Mouse (Mus musculus) myocyte (in vitro differentiated cells): Measurements from ENCODE around the gene Cybrd1. TPM values are rescaled to one million over a fixed set of nuclear protein-coding genes. Genes with fewer than 3 reads are reported as not detected.

Experiments used
- H3K27me3 ChIP-seq: one replicate; pipeline ENCODE4 v1.6.1; 2011; ENCODE audit not compliant: control insufficient read depth, insufficient read depth, insufficient read length
- H3K36me3 ChIP-seq: one replicate; pipeline ENCODE4 v1.6.1; 2011; ENCODE audit not compliant: control insufficient read depth, insufficient read depth
- H3K4me2 ChIP-seq: one replicate; pipeline ENCODE4 v1.6.1; 2011; ENCODE audit warnings: low read depth, control low read depth
- H3K4me3 ChIP-seq: one replicate; pipeline ENCODE4 v1.5.1; 2011; ENCODE audit warnings: mild to moderate bottlenecking, control low read depth, moderate library complexity
- H3K79me2 ChIP-seq: one replicate; pipeline ENCODE4 v1.6.1; 2011; ENCODE audit not compliant: control insufficient read depth, insufficient read depth
- H3ac ChIP-seq: one replicate; pipeline ENCODE4 v1.6.1; 2011; ENCODE audit not compliant: control insufficient read depth, insufficient read length
- CEBPB ChIP-seq: IDR thresholded peaks from 2 replicates; pipeline ENCODE4 v1.6.1; 2011; ENCODE audit warnings: mild to moderate bottlenecking, moderate library complexity; ENCODE audit not compliant: poor library complexity, insufficient read depth, severe bottlenecking
- E2F4 ChIP-seq: IDR thresholded peaks from one replicate; pipeline ENCODE4 v1.6.1; 2011; ENCODE audit warnings: mild to moderate bottlenecking, control low read depth, moderate library complexity; ENCODE audit not compliant: insufficient read depth
- MAX ChIP-seq: IDR thresholded peaks from one replicate; pipeline ENCODE4 v1.6.1; 2011; ENCODE audit warnings: low read depth, mild to moderate bottlenecking, control low read depth
- MYOG ChIP-seq, 3 experiments: IDR thresholded peaks; one replicate each; pipeline ENCODE4 v1.6.1; 2011; ENCODE audit warnings: control low read depth in 2 of 3, low read depth in 2 of 3, mild to moderate bottlenecking in 2 of 3; ENCODE audit not compliant: insufficient read length in 2 of 3, control insufficient read depth in 1 of 3, insufficient read depth in 1 of 3
- POLR2A ChIP-seq: IDR thresholded peaks from one replicate; pipeline ENCODE4 v1.6.1; 2011; ENCODE audit warnings: low read depth, mild to moderate bottlenecking, control low read depth, moderate library complexity; ENCODE audit not compliant: insufficient read length
- POLR2AphosphoS2 ChIP-seq: IDR thresholded peaks from one replicate; pipeline ENCODE4 v1.6.1; 2011; ENCODE audit warnings: low read depth, control low read depth; ENCODE audit not compliant: insufficient read length
- REST ChIP-seq: IDR thresholded peaks from one replicate; pipeline ENCODE4 v1.6.1; 2011; ENCODE audit warnings: mild to moderate bottlenecking, control low read depth, moderate library complexity; ENCODE audit not compliant: insufficient read depth, insufficient read length
- SRF ChIP-seq: IDR thresholded peaks from one replicate; pipeline ENCODE4 v1.6.1; 2011; ENCODE audit warnings: low read depth; ENCODE audit not compliant: control insufficient read depth, insufficient read length
- TCF12 ChIP-seq: IDR thresholded peaks from one replicate; pipeline ENCODE4 v1.6.1; 2011; ENCODE audit warnings: mild to moderate bottlenecking, control low read depth; ENCODE audit not compliant: poor library complexity, insufficient read depth, severe bottlenecking
- TCF3 ChIP-seq: IDR thresholded peaks from one replicate; pipeline ENCODE4 v1.6.1; 2011; ENCODE audit warnings: low read depth, control low read depth; ENCODE audit not compliant: insufficient read length
- USF1 ChIP-seq: IDR thresholded peaks from one replicate; pipeline ENCODE4 v1.6.1; 2011; ENCODE audit warnings: low read depth, mild to moderate bottlenecking, control low read depth, moderate library complexity
- polyA plus RNA-seq: library from polyadenylated mRNA; unstranded; fragments of >200 nt; fragmentation: generic; extraction: Trizol; gene quantifications from one replicate; pipeline ENCODE4 v1.2.1, GENCODE M21; 2012; ENCODE audit warnings: missing spikeins

The Cybrd1 gene
- polyA plus RNA-seq, 1 experiment = 0.02 TPM

DNA sequence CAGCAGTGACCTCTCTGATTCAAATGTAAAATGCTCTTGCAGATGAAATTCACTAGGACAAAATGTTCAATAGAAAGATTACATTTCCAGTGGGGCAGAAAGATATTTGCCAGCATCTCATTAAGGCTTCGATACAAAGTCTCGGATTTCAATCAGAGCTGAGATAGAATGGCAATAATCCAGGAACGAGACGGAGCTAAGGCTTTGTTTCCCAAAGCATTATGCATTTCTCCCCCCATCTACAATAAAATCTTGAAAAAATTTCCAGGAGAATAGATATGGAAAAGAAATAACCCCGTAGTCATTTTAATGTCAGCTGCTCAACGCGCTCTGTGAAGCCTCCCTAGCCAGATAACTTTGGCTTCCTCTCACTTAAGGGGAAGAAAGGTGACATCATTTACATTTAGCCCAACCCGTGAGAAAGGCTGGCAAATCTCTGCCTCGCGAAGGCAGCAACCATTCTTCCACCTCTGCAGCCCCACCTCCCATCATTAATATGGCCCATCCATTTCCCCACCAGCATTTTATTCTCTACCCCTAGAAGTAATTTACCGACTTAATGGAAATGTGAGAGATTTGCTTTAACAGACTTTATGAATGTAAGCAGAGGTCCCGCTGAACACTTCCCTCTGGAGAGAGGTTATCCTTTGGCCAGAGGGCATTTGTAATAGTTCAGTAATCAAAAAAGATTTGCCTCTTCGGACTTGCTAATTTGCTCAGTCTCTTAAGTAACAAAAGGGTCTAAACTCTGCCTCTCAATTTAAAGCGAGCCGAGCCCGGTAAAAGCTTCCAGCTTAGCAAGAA, 73.9 kb downstream of the Cybrd1 start:
- Histone ChIP-seq H3K79me2 (no peaks in the 10 kb centered on the region), H3K4me3 (no peak overlapping the region), H3K36me3 (no peaks in the 10 kb centered on the region), H3K27me3 (peaks cover 5% of the 10 kb centered on the region), H3K4me2 (no peak overlapping the region), H3ac (no peak overlapping the region)
- no peak for TF ChIP-seq POLR2AphosphoS2
- no peak for TF ChIP-seq TCF3
- no peak for TF ChIP-seq USF1
- TF ChIP-seq E2F4 = no peak
- no peak for TF ChIP-seq TCF12
- no peak for TF ChIP-seq MAX
- TF ChIP-seq MYOG (IDR thresholded peaks at IDR 0.05; ENCODE audit: control insufficient read depth in 1 of 3, insufficient read depth in 1 of 3, insufficient read length in 2 of 3, low read depth in 2 of 3) = no peak
- no peak for TF ChIP-seq CEBPB
- no peak for TF ChIP-seq POLR2A
- TF ChIP-seq REST = no peak
- TF ChIP-seq SRF = no peak

DNA sequence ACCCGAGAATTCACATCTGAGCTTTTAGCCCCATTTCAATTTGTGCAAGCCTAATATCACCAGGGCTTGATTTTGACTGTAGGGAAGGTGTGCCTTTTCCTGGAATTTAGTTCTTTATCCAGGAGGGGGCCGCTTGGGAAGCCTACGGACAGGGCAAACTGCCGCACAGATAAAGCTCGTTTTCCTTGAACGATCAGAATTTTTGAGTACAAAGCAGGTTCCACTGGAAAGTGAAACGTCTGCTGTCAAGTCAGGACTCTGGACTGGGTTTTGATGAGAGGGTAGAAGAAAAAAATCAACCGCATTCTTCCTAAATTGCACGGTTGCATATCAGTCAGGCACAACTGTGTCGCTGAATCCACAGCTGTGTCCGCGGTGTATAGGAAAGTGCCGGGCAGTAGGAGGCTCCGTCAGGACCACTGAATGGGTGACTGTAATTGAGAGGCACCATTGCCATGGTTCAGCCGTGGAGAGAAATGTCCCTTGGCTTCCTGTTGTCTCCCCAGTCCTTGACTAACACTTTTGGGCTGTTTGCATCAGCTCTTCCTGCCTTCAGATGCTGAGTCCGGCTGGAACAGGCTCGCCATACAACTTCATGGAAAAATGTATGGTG, 74.6 kb downstream of the Cybrd1 start:
- no peaks in the 10 kb centered on the region for H3K36me3 ChIP-seq
- H3K79me2 ChIP-seq = no peaks in the 10 kb centered on the region
- peaks cover 5% of the 10 kb centered on the region for H3K27me3 ChIP-seq
- no peak overlapping the region for H3K4me3 ChIP-seq
- H3ac ChIP-seq = no peak overlapping the region
- TF ChIP-seq E2F4 (no peak), TCF12 (no peak), USF1 (no peak), TCF3 (no peak)
- no peak overlapping the region for H3K4me2 ChIP-seq

Other genes with a start within 250 kb of the Cybrd1 start
- gene Dcaf17, start 62.6 kb upstream of the Cybrd1 start, polyA plus RNA-seq = 1.9 TPM
- gene Mettl8, start 62.3 kb upstream of the Cybrd1 start, polyA plus RNA-seq = 7.8 TPM
- gene Dync1i2, start 93.8 kb downstream of the Cybrd1 start, polyA plus RNA-seq = 67.3 TPM
- 40.7 TPM for gene Slc25a12, start 249.8 kb downstream of the Cybrd1 start, polyA plus RNA-seq